Mouse (Mus musculus) gastrocnemius, postnatal 14 days (tissue): Measurements from ENCODE around the gene Gpm6a. TPM values are rescaled to one million over a fixed set of nuclear protein-coding genes. Genes with fewer than 3 reads are reported as not detected.
"Not testable (repeated sequence)": the region's sequence is repeated elsewhere in the genome, so short reads cannot be mapped to it uniquely, and the experiment has no call there.

Experiments
- DNase-seq: peaks from one replicate; pipeline ENCODE4 v3.0.0; 2021; ENCODE audit warnings: mixed read lengths
- intact Hi-C: fragments of 180-260 bp; cut with DNase I; formaldehyde crosslinking; loops from one replicate; pipeline ENCODE4 v1.15.1; 2025; ENCODE audit warnings: low total_unique reads
- total RNA-seq, 2 experiments: library from RNA; stranded (reverse); gene quantifications; 2 replicates each; pipeline ENCODE4 v1.2.3; 2021

The Gpm6a gene
- total RNA-seq, 2 experiments from 2014 or later = 0.38 to 0.45 TPM

DNA sequence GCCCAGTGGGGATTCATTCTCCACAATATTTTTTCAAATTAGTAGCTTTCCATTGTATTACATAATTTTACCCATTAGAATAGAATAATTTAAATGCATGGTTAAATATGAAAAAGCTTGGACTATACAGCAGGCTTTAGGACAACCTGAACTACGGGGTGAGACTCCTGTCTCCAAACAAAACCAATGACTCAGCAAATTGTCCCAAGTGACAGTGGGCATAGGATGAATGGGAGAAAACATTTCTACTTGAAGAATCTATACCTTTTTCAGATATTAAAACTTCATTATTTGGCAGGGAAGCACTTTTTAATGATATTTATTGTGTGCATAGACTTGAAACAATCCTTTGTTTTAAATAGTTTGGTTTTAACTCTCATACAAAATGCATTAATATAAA lies 41.0 kb downstream of the Gpm6a start:
- DNase-seq = no peak
- intact Hi-C loops = no loop called here

DNA sequence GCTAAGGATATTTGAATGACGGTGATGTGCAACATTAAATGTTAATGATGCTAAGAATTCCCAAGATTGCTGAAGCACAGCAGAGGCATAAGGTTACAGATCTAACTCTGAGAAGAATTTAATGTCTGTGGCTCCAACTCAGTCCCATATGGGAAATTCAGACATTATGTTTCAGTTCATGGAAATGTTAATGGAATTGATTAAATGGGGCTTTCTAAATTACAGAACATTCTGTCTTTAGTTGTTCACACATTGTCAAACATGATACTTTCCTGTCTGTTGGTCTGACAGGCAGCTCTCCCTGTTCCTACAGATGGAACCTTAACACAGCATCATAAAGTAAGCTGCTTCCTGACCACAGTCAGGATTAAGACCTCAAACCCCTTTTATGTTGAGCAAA lies 47.8 kb downstream of the Gpm6a start:
- intact Hi-C loops = no loop called here

DNA sequence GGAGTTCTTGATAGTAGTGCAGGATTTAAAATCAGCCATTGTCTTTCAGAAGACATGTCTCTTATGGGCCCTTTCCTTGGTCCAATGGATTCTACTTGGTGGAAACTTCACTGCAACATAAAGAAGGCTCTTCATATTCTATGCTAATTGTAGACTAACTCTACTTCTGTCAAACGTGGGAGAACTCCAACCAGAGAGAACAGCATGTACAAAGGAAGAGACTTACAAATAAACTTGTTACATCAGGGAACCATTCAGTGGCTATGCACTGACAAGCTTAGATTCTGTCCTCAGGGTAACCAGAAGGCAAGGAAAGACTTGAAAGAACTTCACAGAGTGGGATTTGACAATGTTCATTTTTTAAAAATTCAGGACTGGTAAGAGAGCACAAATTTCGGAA lies 48.3 kb downstream of the Gpm6a start:
- DNase-seq = no peak
- intact Hi-C loops = no loop called here

More for the DNA sequence above, 47.8 kb downstream of the Gpm6a start:
- no peak for DNase-seq

DNA sequence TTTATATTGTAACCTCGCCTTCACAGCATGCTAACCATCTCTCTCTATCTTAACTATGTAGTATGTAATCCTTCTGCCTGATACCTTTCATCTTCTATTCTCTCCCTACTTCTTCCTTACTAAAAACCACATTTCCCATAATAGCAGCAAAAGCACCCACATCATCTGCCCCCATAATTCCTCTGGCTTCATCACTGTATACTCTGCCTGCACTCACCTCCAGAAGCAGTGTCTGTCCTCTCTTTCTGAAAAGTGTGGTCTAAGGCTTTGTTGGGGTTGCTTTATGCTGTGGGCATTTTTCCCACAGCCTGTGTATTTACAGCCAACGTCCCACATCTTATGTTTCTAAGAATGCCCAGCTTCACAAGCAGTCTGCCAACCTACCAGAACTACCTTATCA lies 57.6 kb downstream of the Gpm6a start:
- intact Hi-C loops = no loop called here
- DNase-seq = no peak

DNA sequence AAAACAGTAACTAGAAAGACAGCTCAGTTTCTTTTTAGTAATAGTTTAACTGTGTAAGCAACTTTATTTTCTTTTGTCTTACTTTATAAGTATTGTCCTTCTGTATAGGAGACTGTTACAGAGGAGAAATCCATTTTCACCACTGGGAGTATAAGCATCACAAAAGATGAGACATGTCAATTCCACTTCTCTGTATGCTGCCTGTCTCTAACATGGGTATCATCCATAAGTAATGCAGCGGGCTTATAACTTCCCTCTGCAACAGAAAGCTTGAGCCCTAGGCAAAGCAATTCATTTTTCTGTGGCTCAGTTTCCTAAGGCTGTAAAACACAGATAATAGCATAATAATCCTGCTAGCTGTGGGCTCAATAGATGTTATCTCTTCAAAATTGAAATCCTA lies 62.4 kb downstream of the Gpm6a start:
- intact Hi-C loops = no loop called here
- no peak for DNase-seq

DNA sequence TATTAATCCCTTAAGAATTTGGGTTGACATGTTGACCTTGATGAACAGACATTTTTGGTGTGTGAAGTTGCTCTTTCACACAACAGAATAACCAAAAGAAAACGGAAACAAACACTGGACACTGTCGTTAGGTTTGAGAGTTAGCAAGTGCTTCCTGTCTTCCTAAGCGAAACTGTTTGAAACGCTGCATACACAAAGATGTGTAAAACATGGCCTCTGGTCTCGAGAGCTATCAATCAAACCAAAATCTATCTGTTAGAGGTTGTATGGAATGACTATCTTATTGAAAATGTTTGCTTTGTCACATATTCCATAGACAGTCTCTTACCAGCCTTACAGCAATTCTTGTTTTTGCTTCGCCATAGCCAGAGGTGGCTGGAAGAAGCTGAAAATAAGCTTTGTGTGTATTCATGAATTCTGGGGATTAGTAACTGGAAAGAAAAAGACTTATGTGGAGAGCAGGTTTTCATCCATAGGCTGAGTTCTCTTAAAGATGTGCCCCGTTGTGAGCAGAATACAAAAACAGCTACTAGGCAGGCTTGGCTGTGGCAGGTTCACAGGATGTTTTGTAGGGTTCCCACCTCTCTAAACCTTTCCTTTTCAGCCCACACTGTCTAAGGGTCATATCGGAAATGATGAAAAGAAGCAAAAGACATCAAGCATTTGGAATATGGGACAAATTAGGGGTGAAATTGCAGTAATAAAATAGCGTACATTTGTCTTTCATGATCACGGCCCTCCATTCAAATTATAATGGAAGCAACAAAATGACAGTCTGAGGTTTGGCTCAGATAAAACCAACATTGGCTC lies 71.4 kb downstream of the Gpm6a start:
- intact Hi-C loops = no loop called here
- no peak for DNase-seq

DNA sequence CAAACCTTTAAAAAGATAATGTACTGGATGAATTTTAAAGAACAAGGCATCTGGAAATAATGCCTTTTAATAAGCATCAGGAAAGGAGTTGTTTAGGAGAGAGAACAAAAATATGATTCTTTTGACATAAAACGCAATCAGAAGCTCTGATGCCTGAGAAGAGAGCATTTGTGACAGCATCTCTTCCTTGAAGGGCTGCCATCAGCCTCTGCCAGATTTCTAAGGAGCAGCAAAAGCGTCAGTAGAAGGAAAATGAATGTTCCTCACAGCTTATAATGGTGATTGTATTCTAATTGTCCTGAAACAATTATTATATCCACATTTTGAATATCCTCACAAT lies 72.0 kb downstream of the Gpm6a start:
- no peak for DNase-seq
- intact Hi-C loops = no loop called here

DNA sequence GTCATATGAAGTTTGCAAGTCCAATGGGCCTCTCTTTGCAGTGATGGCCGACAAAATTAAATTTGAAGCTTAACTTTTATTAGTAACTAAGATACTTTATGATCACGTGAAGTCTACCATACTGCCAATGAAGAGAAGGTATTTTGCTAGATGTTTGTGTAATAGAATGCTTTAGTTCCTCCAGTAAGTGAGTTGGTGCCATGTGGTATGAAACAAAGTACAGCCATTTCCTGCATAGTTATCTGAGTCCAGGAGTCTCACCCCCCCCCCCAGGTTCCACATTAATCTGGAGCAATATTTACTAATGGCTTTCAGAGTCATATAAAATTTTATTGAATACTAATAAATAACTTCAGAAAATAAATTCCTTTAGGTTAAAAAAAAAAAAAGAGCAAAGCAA lies 73.7 kb downstream of the Gpm6a start:
- DNase-seq = no peak
- intact Hi-C loops = no loop called here

DNA sequence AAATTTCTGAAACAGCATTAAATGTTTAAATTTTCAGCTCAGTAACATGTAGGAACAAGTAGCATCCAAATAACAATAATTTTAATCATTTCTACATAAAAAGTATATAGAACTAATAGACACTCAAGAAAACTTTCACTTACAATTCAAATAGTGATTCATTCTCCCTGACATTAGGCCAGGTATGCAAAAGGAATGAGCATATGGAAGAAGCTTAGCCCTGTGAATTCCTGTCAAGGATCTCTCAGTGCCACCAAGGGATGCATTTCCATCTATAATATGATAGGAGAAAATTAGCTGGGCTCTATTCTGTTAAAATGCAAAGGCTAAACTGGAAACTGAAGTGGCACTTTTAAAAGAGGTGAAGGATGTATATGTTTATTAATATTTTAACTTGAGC lies 76.5 kb downstream of the Gpm6a start:
- intact Hi-C loops = no loop called here
- no peak for DNase-seq

DNA sequence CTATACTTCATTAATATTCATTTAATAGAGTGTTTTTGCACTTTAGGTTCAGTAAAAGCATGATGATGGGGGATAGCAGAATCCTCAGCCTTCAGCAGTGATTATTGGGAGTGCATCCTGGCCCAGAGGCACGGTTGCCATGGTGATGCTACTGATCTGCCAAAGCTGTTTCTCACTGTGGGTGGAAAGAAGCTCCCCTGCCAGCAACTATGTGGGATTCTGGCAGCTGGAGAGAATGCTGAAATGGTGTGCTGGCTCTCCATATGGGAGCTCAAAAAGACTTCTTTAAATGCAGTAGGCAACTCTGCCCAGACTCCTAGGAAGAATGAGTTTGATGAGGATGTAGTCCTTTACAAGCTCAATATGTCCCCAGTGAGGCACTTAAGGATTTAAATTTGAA lies 79.7 kb downstream of the Gpm6a start:
- DNase-seq = peak; percentile 6
- intact Hi-C loops = no loop called here

DNA sequence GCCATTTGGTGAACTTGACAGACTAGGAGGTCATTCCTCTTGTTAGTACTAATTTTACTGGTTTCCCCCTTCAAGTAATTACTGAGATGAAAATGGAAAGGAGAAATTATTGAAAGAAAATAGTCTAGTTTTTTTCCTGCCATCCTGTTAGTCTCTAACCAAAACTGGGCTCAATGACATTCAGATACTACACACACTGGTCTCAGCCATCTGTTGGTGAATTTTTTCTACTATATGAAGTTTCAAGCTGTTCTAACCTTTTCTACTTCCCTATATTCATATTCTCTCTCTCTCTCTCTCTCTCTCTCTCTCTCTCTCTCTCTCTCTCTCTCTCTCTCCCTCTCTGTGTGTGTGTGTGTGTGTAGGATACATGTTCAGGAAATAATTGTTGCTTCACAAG lies 80.8 kb downstream of the Gpm6a start:
- intact Hi-C loops = no loop called here
- DNase-seq = no peak

DNA sequence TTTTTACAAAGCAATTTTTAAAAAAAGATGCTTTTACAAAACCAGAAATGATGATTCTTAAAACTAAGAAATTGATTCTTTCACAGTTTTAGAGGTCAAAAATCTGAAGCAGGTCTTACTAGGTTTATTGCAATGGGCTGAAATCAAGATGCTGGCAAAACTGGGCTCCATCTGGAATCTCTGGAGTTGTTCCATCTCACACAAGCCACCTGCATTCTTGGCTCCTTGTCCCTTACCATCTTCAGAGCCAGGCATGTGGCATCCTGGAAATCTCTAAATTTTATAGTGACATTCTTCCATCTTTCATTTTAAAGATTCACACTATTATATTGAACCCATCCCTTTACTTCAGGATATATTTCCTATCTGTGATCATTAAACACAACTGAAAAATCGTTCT lies 88.3 kb downstream of the Gpm6a start:
- intact Hi-C loops = no loop called here

DNA sequence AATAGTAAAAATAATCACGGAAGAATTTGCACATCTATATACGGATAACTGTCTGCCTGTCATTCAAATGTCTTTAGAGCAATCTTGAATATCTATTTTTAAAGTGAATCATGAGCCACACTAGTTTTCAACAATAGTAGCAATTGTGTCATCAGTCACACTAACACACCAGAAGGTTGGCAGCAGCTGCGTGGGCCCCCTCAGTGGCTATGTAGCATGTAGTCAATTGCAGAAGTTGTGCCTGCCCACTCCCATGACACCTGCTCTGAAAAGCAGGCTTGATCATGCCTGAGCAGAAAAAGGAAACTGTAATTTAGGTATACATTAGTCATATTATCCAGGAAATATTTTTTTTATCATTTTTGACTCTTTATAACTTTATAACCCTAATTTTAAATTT lies 93.8 kb downstream of the Gpm6a start:
- intact Hi-C loops = no loop called here
- DNase-seq = no peak

More for the DNA sequence above, 88.3 kb downstream of the Gpm6a start:
- no peak for DNase-seq

DNA sequence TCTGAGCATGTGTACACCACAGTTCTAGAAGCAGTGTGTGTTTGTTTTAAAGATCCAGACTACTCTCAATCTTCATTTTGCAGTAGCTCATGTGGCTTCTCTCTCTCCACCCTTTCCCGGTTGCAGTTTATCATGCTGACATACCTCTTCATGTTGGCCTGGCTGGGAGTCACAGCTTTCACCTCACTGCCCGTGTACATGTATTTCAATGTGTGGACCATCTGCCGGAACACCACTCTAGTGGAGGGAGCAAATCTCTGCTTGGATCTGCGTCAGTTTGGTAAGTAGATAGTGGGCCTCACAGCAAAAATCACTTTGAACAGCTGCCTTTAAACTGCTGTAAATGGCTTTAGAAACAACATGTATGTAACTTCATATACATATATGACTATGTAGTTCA lies 95.3 kb downstream of the Gpm6a start:
- intact Hi-C loops = no loop called here
- no peak for DNase-seq

DNA sequence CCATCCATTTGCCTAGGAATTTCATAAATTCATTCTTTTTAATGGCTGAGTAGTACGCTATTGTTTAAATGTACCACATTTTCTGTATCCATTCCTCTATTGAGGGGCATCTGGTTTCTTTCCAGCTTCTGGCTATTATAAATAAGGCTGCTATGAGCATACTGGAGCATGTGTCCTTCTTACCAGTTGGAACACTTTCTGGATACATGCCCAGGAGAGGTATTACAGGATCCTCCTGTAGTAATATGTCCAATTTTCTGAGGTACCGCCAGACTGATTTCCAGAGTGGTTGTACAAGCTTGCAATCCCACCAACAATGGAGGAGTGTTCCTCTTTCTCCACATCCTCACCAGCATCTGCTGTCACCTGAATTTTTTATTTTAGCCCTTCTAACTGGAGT lies 114.2 kb downstream of the Gpm6a start:
- intact Hi-C loops, DNase-seq: not testable (repeated sequence)

DNA sequence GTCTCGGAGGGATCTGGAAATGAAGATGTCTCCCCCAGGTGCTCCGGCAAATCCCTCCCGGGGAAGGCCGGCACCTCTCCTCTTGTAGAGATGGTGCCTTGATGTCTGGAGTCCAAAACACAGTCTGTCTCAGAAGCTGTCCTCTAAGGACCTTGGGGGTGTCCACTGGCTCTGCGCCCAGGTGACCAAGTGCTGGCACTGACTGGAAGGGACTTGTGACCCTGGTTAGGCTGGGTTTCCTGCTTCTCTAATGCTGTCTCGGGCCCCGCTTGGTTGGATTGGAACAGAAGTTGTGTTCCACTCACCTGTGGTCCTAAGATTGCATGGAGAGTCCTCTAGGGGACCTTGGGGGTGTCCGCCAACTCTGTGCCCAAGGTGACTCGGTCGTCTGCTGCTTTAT lies 118.8 kb downstream of the Gpm6a start:
- no peak for DNase-seq
- intact Hi-C loops = no loop called here

DNA sequence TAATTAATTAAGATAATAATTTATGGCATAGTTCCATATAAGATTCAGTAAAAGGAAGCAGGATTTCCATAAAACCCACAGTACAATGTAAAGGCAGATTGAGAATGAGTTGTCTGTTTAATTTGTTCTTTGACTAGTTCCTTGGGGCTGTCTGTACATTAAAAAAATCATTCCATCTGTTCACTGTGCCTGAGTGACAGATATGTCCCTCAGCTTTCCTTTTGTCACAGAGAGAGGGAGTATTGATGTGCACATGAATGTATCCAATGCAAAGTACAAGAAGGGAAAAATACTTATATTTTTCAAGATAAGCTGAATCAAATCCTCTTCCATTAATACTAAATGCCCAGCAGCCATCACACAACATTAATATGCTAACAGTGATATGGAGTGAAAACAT lies 147.6 kb downstream of the Gpm6a start:
- DNase-seq = no peak
- intact Hi-C loops = no loop called here

DNA sequence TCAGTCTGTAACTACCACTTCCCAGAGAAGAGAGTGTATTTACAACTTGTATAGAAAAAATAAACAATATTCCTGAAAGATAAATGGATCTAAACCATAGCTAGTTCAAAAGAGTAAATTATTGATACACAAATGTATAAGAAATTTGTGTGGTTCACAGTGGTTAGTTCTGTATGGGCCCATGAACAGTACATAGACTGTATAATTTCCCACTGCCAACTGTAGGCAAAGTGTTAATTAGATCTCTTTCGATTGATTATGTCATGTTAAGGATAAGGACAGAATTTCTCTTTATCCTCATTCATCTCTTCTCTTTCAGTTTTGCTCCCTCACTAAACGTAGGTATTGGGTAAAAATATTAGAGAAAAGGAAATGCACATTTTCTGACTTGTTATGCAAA lies 148.4 kb downstream of the Gpm6a start:
- DNase-seq = no peak
- intact Hi-C loops = no loop called here

DNA sequence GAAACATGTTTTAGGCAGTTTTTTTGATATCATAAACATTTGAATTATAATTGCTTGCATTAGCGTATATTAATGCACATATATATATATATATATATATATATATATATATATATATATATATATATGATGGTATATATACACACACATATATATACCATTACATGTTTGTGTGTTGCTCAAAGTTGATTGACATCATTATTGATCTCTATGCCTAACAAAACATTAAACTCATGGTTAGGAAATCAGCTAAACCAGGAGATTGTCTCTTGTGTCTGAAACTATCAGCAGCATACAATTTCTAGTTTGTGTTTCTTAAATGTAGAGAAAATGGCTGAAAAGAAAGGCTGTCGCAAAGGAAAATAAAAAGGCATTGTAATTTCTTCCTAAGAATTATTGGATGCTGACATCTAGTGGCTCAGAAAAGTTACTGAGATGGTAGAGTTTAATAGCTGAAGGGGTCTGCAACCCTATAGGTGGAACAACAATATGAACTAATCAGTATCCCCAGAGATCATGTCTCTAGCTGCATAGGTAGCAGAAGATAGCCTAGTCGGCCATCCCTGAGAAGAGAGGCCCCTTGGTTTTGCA lies 149.3 kb downstream of the Gpm6a start:
- intact Hi-C loops = no loop called here
- no peak for DNase-seq
